Mouse (Mus musculus) CH12.LX (cell line): Measurements from ENCODE around the gene Mkks.

Source experiments
- CHD1 ChIP-seq: IDR thresholded peaks from 2 replicates; pipeline ENCODE4 v1.6.1; 2012; ENCODE audit warnings: low read depth, low read length, improper control_type of control experiment, inconsistent platforms
- CTCF ChIP-seq, 2 experiments: IDR thresholded peaks in 1 of 2; conservative IDR thresholded peaks in 1 of 2; 2 replicates each; pipeline ENCODE4 v1.5.1; 2011 to 2012; ENCODE audit warnings: low read depth in 2 of 2, low read length in 2 of 2, improper control_type of control experiment in 1 of 2, inconsistent platforms in 1 of 2, mild to moderate bottlenecking in 1 of 2, moderate library complexity in 1 of 2
- E2F4 ChIP-seq: IDR thresholded peaks from 2 replicates; pipeline ENCODE4 v1.6.1; 2011; ENCODE audit warnings: low read depth, low read length, improper control_type of control experiment; ENCODE audit not compliant: insufficient replicate concordance
- EP300 ChIP-seq: IDR thresholded peaks from 2 replicates; pipeline ENCODE4 v1.6.1; 2011; ENCODE audit warnings: low read length, improper control_type of control experiment
- ETS1 ChIP-seq: conservative IDR thresholded peaks from 2 replicates; pipeline ENCODE4 v1.6.1; 2012; ENCODE audit warnings: low read depth, mild to moderate bottlenecking, inconsistent platforms, low read length, improper control_type of control experiment, moderate library complexity
- GABPA ChIP-seq: IDR thresholded peaks from 2 replicates; pipeline ENCODE4 v1.6.1; 2012; ENCODE audit warnings: low read depth, low read length, improper control_type of control experiment, inconsistent platforms; ENCODE audit not compliant: insufficient replicate concordance
- JUND ChIP-seq: conservative IDR thresholded peaks from 2 replicates; pipeline ENCODE4 v1.6.1; 2011; ENCODE audit warnings: low read depth, low read length, improper control_type of control experiment
- MAZ ChIP-seq: IDR thresholded peaks from 2 replicates; pipeline ENCODE4 v1.6.1; 2012; ENCODE audit warnings: low read depth, mild to moderate bottlenecking, inconsistent platforms, low read length, improper control_type of control experiment, moderate library complexity
- MEF2A ChIP-seq: IDR thresholded peaks from 2 replicates; pipeline ENCODE4 v1.6.1; 2014; ENCODE audit warnings: low read depth, mild to moderate bottlenecking, inconsistent platforms, low read length, improper control_type of control experiment, borderline replicate concordance
- NELFE ChIP-seq: IDR thresholded peaks from 2 replicates; pipeline ENCODE4 v1.6.1; 2011; ENCODE audit warnings: low read depth, low read length, improper control_type of control experiment
- POLR2A ChIP-seq: IDR thresholded peaks from 2 replicates; pipeline ENCODE4 v1.6.1; 2011; ENCODE audit warnings: low read depth, mild to moderate bottlenecking, improper control_type of control experiment, low read length
- RCOR1 ChIP-seq: conservative IDR thresholded peaks from 2 replicates; pipeline ENCODE4 v1.6.1; 2012; ENCODE audit warnings: low read depth, mild to moderate bottlenecking, inconsistent platforms, low read length, improper control_type of control experiment
- SIN3A ChIP-seq: IDR thresholded peaks from 2 replicates; pipeline ENCODE4 v1.6.1; 2012; ENCODE audit warnings: low read length, improper control_type of control experiment, inconsistent platforms
- USF1 ChIP-seq: IDR thresholded peaks from 2 replicates; pipeline ENCODE4 v1.6.1; 2014; ENCODE audit warnings: low read depth, mild to moderate bottlenecking, inconsistent platforms, low read length, improper control_type of control experiment

DNA sequence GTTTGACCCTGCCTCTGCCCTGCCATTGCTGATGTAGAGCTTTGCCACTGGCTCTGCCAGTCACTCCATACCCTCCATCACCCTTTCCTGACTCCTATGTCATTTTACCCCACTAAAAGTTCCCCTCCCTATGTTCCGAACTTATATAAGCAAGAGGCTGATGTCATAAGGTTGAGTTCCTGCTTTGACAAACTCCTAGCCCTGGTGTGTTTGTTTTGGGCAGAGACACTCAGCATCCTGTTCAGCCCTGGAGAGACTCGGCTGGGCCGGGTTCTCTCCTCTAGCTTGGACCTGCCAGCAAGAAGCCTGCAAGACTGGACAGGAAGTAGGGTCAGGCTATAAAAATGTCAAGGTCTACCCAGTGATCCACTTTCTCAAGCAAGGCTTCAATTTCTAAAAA, 58.3 kb downstream of the Mkks start:
- no peak for TF ChIP-seq CTCF (conservative IDR thresholded peaks at IDR 0.05 in 1 of 2, IDR thresholded peaks at IDR 0.05 in 1 of 2; ENCODE audit: low read depth in 2 of 2, low read length in 2 of 2)
- TF ChIP-seq MAZ, result no peak
- TF ChIP-seq JUND, result no peak
- TF ChIP-seq USF1, result no peak
- no peak for TF ChIP-seq ETS1
- no peak for TF ChIP-seq GABPA
- no peak for TF ChIP-seq SIN3A
- no peak for TF ChIP-seq EP300
- no peak for TF ChIP-seq POLR2A
- TF ChIP-seq CHD1, result no peak
- no peak for TF ChIP-seq MEF2A
- TF ChIP-seq NELFE, result no peak
- no peak for TF ChIP-seq RCOR1
- no peak for TF ChIP-seq E2F4
